Mouse (Mus musculus) cerebellum, postnatal 36 days (tissue): ENCODE data around the gene Srgap1.

Experiments
- DNase-seq, 2 experiments: peaks; one replicate each; pipeline ENCODE4 v3.0.0; 2021 to 2022; ENCODE audit warnings: mixed read lengths in 2 of 2

Gene Srgap1

DNA sequence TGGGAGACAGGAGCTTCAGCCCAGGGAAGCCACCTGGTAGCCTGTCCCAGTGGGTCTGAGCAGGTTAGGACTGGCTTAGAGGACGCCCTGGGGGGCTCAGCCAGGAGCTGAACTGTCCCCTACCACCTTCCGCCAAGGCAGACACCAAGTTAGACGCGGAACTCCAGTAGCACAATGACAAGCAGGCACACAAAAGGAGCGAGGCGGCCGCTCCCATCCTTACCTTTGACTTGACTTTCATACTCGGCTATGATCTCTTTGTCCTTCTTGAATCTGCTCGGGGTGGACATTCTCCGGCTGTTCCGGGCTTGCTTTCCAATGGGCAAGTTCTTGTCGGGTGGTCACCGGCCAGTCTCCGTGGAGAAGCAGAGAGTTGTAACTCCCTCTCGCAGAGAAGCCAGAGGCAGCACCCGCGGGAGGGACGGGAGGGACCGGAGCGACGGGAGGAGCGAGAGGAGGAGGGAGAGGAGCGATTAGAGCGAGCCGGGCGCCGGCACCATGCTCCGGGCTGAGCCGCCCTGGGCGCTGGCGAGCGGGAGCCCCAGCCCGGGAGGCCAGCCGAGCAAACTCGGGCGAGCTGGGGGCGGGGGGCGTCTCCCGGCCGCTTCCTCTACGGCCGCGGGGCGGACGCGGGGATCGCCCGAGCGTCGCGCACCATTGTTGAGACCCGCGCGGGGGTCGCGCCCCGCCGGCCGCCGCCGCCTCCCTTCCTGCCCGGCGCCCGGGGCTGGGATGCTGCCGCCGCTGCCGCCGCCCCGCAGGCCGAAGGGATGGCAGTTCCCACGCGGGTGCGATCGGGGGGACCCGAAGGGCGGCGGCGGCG, at the start of gene Srgap1:
Srgap1 (minus strand) TSS at position 412 of the 823 bp plus-strand sequence.
- DNase-seq, result peak; percentile 24 to 34

DNA sequence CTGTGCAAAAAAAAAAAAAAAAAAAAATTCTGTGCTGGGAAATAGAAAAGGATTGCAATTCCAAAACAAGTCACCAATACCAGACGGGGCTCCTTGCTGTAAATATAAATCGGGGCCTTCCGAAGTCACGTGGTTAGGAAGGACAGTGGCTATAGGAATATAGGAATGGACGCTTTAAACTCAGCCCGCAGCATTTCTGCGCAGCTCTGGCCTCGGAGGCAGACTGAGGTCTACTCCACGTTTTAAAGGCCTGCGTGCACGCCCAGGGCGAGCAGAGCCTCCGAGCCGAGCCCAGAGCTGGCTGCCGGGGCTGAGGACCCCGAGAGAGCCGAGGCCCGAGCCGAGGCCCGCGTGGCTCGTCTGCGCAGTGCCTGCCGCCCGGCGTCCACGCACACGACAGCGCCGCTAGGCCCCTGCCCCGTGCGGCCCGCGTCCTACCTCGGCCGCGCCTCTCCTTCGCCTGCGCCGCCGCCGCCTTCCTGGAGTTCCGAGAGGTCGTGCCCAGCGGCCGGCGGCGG, 49.4 kb upstream of the Srgap1 start:
- peak in 1 of 2 experiments; percentile 53 for DNase-seq

DNA sequence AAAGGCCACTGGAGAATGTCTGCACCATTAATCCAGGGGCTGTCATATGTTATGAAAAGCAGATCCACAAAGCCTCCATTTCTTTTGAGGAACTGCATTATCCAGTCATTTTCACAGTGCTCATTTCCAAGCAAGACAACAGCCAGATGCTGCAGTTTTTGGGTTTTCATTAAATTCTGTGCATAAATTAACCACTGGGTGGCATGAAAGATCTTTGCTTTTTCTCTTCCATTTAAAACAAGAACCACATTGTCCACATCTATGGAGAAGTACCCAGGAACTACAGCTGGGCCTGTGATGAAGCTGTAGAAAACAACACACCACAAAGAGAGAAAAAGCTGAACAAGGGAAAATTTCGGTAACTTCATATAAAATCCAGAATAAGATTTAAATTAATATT, 43.4 kb upstream of the Srgap1 start:
- DNase-seq, result no peak

DNA sequence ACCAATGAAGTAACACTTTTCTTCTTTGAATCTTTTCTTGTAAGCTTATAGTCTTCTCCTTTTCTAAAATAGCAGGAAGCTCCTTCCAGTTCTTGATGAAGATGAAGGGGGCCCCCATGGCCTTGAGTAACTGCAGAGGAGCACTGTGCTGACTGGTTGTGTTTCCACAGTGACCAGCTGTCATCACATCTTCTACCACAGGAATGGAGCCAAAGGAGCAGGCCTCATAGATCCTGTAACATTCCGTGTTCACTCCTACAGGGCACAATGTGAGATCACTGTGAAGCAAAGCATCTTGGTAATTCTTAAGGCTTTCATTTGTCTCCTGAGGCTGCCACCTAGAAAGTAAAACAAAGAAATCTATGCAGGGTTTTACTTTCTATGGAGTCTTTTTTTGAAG, 34.2 kb upstream of the Srgap1 start:
- no peak for DNase-seq

DNA sequence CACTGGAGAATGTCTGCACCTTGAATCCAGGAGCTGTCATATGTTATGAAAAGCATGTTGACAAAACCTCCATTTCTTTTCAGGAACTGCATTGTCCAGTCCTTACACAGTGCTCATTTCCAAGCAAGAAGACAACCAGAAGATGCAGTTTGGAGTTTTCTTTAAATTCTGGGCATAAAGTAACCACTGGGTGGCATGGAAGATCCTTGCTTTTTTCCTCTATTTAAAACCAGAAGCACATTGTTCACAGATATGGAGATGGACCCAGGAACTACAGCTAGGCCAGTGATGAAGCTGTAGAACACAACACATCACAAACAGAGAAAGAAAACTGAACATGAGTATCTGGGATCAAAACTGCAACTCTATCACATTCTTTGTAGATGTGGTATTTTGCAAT, 22.0 kb upstream of the Srgap1 start:
- DNase-seq, result no peak

DNA sequence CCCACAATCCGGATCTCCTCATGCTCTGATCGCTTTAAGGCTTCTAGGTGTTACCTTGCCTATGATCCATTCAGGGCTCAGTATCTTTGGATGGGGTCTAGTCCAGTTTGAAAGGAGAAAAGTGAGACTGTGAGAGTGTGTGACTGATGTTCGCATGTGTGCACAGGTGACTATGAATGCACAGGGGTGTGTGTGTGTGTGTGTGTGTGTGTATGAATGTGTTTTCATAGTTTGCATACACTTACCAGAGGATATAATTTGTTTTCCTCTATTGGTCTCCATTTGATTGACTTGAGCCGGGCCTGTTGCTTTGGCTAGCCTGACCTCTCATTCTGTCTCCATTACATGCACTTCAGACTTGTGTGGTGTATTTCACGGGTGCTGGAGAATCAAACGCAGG, 8.7 kb upstream of the Srgap1 start:
- no peak for DNase-seq

DNA sequence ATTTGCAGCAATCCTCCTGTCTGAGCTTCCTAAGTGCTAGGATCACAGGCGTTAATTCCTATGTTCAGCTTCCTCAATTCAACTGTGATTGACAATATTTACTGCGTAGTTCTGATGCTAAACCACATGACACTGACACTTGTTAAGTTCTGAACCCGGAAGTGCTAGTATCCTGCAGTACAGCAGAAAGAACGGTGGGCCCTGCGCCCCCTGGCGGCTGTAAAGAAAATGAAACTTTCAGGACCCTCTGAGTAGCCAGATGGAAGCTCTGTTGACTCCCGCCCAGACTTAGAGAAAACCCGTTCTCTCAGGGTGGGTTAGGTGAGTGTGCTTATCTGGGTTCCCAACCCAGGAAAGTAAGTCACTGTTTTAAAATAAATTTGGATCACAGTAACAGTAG, 7.4 kb upstream of the Srgap1 start:
- peak; percentile 26 to 31 for DNase-seq

DNA sequence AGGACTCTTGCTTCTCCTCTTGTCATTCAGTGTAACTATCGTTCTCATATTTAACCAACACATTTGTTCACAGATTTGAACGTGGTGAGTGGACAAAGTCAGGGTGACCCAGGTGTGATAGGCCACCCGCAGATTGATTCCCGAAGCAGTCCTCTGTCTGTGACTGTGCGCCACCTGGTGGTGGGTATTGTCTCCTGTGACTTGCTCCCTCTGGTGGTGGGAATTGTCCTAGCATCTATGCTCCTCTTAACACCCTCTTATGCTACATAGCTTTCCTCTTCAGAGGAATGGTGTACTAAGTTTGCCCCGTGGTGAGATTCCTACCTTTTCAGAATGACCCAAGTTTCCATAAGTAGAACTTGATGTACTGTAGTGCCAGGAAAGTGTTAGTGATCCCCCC, 4.7 kb upstream of the Srgap1 start:
- DNase-seq, result peak; percentile 79 to 89

DNA sequence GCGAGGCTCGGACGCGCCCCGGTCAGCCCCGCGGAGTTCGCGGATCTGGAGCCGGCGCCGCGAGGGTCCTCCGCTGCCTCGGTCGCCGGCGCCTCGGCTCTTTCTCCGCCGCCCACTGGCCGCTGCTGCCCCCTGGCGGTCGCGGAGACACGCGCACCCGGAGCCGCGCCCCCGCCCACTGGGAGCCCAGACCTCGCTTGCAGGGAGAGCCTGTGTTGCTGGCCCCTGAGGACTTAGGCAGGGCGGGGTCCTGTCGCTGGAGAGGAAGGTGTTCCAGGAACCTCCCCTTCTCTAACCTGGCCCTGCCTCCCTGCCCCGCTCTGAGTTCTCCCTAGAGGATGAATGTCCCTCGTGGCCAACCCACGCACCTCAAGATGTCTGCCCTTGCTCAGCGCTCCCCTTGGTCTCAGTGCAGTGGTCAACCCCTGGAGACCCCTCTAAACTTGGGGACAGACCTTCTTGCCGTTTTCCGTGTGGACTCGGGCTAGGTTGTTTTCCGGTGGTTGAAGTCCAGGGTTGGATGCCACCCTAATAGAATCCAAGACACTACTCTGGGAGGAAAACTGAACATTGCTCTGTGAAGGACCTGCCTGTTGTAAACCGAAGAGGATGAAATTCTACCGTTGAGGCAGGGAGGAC, 731 bp upstream of the Srgap1 start:
- peak; percentile 76 to 79 for DNase-seq

DNA sequence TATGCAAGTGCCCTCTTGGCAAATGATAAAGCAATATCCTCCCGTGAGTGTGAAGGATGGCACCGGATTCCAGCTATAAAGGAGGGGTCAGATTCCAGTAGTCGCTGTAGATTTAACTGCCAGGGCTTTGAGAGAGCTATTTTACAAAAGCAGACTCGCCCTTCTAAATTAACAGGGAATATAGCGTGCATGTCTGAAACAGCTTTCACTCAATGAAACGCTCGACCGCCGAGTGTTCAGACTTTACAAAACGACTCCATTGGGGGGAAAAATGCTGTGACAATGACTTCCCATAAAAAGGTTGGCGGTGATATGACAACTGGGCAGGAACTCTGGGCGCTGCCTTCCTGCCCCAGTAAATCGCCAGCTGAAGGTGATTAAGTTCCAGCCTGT, 608 bp downstream of the Srgap1 start:
- DNase-seq, result no peak

DNA sequence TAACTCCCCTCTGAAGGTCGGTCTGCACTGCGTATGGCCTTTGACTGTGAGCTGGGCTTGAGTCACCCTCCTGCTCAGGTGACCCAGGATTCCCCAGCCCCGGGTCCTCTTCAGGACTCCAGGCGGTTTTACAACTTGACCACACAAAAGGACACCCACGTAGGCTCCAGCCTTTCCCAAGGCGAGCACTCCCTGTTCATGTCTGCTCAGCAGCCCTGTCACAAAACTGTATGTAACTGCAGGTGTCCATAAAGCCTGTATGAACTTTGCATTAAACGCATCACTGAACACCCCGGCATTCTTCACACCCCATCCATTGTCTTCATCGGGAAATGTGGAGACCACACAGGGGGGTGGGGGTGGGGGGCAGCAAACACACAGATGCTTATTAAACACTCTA, 1.2 kb downstream of the Srgap1 start:
- DNase-seq, result no peak

DNA sequence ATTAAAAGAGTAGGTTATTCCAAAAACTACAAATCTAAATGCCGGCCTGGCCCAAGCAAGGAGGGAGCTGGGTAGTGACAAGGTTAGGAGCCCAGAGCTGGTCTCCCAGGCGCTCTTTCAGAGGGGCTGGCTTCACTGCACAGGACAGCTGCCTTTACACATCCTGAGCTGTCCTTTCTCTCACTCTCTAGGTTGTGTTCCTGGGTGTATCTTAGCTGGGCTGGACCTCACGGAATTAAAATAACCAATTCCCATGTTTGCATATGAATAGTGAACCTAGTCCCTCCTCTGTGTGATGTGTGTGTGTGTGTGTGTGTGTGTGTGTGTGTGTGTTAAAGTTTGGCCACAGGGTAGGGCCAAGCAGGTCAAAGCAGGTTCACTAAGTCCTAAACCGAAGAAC, 2.2 kb downstream of the Srgap1 start:
- DNase-seq, result no peak

DNA sequence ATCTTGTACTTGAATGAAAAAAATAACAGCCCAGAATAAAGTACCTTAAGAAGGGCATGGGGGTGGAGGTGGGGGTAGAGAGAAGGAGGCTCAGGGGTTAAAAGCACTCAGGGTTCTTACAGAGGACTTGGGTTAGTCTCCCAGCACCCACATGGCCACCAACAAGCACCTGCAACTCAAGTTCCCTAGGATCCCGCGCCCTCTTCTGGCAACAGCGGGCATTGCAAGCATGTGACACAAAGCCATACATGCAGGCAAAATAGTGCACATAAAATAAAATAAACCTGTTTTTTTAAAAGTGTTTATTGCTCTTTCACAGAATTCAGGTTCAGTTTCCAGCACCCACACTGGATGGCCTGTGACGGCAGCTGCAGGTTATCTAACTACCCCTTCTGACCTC, 6.7 kb downstream of the Srgap1 start:
- DNase-seq, result no peak

DNA sequence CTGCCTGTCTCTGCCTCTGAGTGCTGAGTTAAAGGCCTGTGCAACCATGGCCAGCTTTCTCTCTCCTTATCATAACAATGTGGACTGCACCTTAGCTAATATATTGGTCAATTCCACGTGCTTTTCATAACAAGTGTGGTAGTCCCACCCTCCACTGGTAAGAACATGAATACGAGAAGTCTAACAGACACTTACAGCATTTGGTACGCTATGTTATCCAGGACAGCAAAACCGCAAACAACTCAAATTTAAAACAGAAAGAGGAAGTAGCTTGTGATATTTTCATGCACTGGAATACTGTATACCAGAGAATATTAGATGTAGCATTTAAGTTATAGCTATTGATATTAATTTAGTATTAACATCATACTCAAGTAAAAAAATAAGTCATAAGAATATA, 7.5 kb downstream of the Srgap1 start:
- no peak for DNase-seq

DNA sequence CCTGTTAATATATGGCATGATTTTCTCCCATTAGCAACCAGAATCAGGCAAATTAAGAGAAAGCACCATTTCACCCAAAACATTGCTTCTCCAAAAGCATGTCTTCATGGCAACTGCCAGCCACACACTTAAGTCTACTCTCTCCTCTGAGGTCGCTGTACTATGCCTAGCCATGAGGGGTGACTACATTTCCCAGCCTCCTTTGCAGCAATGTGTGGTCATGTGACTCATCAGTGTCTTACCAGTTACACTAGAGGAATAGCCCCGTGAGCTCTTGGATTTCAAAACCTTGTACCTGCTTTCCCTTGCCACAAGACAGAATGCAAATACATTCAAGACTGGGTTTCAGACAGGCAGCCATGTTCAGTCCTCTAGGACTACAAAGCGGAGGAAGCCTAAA, 8.6 kb downstream of the Srgap1 start:
- no peak for DNase-seq

DNA sequence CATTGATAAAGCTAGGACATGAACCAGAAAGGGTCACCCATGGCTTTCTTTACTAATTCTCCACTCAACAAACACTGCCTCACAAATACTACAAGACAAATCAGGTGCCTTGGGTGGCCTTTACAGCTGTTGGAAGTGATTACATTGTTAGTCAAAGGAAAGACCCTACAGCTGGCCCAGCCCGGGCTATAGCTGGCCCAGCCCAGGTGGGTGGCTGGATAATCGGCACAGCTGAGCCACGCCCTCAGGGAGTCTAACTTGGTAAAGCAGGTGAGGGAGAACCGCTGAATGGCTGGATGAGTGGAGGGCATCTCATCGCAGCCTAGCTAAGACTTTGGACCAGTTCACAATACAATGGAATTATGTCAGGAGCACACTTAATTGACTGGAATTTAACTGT, 13.8 kb downstream of the Srgap1 start:
- no peak for DNase-seq

DNA sequence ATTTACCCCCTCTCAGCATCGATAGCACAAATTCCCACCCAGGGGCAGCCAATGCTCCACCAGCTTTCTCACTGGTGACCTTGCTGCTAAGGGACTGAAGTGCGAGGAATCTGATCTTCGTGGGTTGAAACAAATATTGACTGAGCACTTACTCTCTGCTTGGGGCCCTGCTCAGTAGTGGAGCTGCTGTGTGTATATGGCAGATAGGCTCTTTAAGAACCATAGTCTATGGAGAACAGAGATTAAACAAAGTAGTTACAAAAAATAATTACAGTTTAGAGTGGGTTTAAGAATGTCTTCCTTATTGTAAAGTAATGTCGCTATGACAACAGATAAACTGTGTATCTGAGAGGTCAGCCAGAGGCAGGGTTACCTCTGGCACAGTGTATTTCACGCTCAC, 16.7 kb downstream of the Srgap1 start:
- no peak for DNase-seq

DNA sequence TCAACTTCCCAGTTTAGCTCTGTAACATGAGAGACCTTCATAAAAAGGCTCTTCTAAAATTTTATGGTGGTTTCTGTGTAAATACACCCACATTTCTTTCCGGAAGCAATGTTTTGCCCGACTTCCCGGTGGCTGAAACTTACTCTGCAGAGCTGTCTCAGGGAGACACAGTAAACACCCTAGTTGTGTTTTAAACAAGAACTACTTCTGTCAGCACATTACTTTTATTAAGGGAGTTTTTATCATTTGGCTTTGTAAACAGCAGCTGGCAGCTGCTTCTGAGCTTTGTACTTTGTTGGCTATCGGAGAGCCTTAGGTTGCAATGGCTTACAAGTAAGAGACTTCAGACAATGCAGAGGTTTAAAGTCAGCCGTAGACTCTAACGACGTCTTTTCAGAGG, 17.4 kb downstream of the Srgap1 start:
- DNase-seq, result no peak

DNA sequence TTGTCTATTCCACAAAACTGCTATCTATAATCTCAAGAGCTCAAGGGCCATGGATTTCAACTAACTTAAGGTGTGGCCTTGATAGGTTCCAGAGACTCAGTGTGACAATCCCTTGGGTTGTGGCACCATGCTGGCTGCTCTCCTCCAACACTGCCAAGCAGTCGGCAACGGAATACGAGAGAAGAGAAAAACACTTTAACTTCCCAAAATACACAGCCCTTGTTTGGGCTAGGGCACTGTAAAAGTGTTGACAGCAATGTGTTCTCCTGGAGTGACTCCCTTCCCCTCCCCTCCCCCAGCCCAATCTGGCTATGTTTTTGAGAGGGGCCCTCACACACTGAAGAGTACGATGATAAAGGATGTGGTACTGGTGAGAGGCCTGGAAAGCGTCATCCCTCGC, 21.9 kb downstream of the Srgap1 start:
- DNase-seq, result no peak

DNA sequence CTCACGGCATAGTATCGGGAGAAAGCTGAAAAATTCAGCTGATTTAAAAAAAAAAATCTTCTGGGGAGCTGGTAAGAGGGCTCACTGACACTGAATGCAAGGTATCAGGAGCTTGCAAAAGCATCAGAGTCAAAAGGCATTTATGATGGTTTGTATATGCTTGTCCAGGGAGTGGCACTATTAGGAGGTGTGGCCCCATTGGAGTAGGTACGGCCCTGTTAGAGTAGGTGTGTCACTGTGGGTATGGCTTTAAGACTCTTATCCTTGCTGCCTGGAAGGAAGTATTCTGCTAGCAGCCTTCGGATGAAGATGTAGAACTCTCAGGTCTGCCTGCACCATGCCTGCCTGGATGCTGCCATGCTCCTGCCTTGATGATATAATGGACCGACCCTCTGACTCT, 26.2 kb downstream of the Srgap1 start:
- no peak for DNase-seq

DNA sequence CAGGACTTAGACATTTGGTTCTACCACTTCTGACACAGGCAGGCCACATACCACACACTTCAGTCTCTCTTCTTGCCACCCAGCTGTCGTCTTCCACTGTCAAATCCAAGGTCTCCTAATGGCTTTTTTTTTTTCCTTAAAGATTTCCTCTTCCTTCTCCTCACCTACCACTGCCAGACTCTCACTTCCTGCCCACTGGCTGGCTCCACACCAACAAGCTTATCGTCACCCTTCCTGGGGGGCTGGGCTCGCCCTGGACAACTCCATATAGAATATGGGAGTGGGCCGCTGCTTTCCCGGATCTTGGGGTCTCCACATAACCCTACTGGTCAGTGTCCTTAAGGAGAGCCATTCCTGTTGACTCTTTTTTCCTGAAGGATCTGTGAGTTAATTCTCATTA, 26.9 kb downstream of the Srgap1 start:
- DNase-seq, result no peak

DNA sequence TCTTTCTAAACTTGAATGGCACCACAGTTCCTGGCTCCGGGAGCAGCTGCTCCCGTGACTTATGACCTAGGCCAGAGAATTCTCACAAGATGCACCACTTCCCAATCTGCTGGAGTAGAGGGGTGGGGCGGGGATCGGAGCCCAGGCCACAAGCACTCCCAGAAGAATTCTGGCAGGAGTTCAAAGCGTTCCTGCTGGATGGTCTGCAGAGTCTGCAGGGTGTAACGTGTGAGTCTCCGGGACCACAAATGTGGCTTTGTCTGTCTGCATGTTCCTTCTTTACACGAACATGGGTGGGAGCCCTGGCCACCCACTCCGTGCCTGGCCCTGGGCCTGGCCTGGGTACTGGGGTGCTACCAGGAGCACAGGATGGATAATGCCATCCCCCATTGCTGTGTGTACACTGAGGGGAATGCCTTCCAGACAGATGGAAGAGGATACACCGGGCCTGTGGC, 28.5 kb downstream of the Srgap1 start:
- DNase-seq, result no peak

DNA sequence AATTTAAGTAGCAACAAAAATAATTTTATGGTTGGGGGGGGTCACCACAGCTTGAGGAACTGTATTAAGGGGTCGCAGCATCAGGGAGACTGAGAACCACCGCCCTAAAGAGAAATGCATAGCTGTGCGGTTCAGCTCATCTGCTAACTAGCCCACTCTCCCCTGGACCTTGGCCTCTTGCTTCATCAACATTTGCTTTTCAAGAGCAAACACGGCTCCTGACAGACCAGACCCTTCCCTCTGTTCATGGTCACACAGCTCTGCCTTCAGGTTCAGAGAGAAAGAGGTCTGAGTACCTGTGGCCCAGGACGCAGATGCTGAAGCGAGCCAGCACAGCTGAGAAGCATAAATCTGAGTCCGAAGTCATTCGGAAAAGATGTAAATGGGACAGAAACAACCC, 29.4 kb downstream of the Srgap1 start:
- no peak for DNase-seq

DNA sequence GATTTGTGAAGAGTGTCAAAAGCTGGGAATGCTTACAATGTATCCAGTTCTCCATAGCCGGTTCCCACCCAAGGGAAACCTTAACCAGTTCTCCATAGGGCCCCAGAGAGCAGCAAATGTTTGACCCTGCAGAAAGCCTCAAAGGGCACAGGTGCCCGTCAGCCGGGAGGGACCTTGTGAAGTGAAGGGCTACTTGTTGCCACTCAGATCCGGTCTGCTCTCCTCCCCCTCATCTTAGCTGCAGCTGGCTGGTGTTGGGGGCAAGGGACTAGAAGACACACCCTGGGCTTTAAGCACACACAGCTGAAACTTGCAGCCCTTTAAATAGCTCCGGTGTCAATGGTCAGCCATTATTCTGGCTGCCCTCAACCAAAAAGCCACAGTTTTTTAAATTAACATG, 30.1 kb downstream of the Srgap1 start:
- DNase-seq, result no peak
